Mouse (Mus musculus) megakaryocyte, embryonic 14.5 days (primary cell): ENCODE results near the gene Cngb1.

Experiments used
- FLI1 ChIP-seq: IDR thresholded peaks from 2 replicates; pipeline ENCODE4 v1.6.1; 2012; ENCODE audit warnings: low read length, inconsistent platforms, mixed read lengths
- GATA1 ChIP-seq: IDR thresholded peaks from 3 replicates; pipeline ENCODE4 v1.6.1; 2012; ENCODE audit warnings: mixed read lengths, low read length, inconsistent platforms, borderline replicate concordance

GRCm38 (mm10) chr8:95293891-95294290 lies 12.5 kb downstream of the Cngb1 start:
- no peak for TF ChIP-seq FLI1
- TF ChIP-seq GATA1, result no peak
